Mouse (Mus musculus) ES-Bruce4 (cell line): ENCODE data around the gene Gm17455.

Source experiments
- CTCF ChIP-seq: IDR thresholded peaks from one replicate; pipeline ENCODE4 v1.8.1; 2011; ENCODE audit warnings: low read depth, low read length
- EP300 ChIP-seq: IDR thresholded peaks from 2 replicates; pipeline ENCODE4 v1.6.1; 2011; ENCODE audit warnings: low read depth, low read length; ENCODE audit not compliant: insufficient read depth
- POLR2A ChIP-seq: IDR thresholded peaks from one replicate; pipeline ENCODE4 v1.8.1; 2011; ENCODE audit warnings: low read length; ENCODE audit not compliant: insufficient read depth

GRCm38 (mm10) chr10:60373543-60373936 is 26.0 kb upstream of the Gm17455 start:
- TF ChIP-seq CTCF (no peak), POLR2A (no peak), EP300 (no peak)
